Mouse (Mus musculus) spleen, adult 2 months (tissue): ENCODE measurements at regions not wholly inside any gene's neighbourhood (a gene's known extent, or its start where the extent isn't known, plus 50 kb on each side); places are given as distances from the start of the nearest gene placed in this dataset.

Source experiments
- DNase-seq, 2 experiments: peaks; one replicate each; pipeline versions ENCODE4 v3.0.0 to v3.0.0-alpha.2; 2012 to 2021; ENCODE audit warnings: low spot score in 2 of 2, low read depth in 1 of 2
- H3K27ac ChIP-seq: fragments of 200-500 bp; 2 replicates; pipeline ENCODE4 v1.5.1; 2012; ENCODE audit warnings: low read length, inconsistent platforms; ENCODE audit not compliant: insufficient read depth
- H3K27me3 ChIP-seq: fragments of 200-500 bp; 2 replicates; pipeline ENCODE4 v1.6.1; 2012; ENCODE audit warnings: mild to moderate bottlenecking, moderate library complexity, low read length, inconsistent platforms; ENCODE audit not compliant: control insufficient read depth, insufficient read depth
- H3K36me3 ChIP-seq: fragments of 200-500 bp; 2 replicates; pipeline ENCODE4 v1.6.1; 2012; ENCODE audit warnings: mild to moderate bottlenecking, low read length, inconsistent platforms; ENCODE audit not compliant: control insufficient read depth, insufficient read depth
- H3K4me1 ChIP-seq: fragments of 200-500 bp; 2 replicates; pipeline ENCODE4 v1.6.1; 2011; ENCODE audit warnings: inconsistent platforms; ENCODE audit not compliant: control insufficient read depth, insufficient read depth, insufficient read length
- H3K4me3 ChIP-seq: fragments of 200-500 bp; 2 replicates; pipeline ENCODE4 v1.5.1; 2011; ENCODE audit warnings: mild to moderate bottlenecking, inconsistent platforms; ENCODE audit not compliant: insufficient read depth, insufficient read length; ENCODE audit errors: extremely low read depth
- CTCF ChIP-seq: fragments of 200-500 bp; IDR thresholded peaks from 2 replicates; pipeline ENCODE4 v1.5.1; 2011; ENCODE audit warnings: mild to moderate bottlenecking, inconsistent platforms; ENCODE audit not compliant: insufficient read depth, insufficient read length, insufficient replicate concordance; ENCODE audit errors: extremely low read depth
- POLR2A ChIP-seq: fragments of 200-500 bp; IDR thresholded peaks from 2 replicates; pipeline ENCODE4 v1.6.1; 2011; ENCODE audit warnings: low read depth, low read length, inconsistent platforms
- WGBS: fragments of 180-500 bp; shearing (Covaris S2); methylation state at CpG from one replicate; pipeline ENCODE4 v1.1.7; 2018; 5-methylcytosine and 5-hydroxymethylcytosine counted together

- Histone ChIP-seq H3K4me3 (no peak overlapping the region), H3K4me1 (no peaks in the 10 kb centered on the region), H3K36me3 (no peaks in the 10 kb centered on the region), H3K27ac (no peak overlapping the region), H3K27me3 (no peaks in the 10 kb centered on the region)
- DNase-seq, result no peak
- no peak for TF ChIP-seq POLR2A
- TF ChIP-seq CTCF, result no peak
- WGBS, result 64% methylated on average over 3 of the region's 3 CpGs
Measured at GRCm38 (mm10) chr3:50829211-50829610, 385.8 kb upstream of the Slc7a11 start.

DNA sequence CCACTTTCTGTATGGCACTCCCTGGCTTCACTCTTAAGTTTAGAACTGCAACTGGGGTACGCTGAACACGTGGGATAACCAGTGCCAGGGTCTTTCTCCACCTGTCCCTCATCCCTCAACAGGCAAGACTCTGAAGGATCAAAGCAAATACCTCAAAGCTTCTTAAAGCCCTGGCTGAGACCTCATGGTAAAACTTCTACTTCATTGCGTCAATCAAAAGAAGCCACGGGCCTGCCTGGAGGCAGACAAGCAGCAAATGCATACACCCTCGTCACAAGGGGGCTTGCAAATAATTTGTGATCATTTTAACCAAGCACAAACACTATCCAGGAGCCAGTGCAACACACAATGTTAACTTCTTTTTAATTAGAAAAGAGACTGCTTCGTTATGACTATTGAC is 387.0 kb upstream of the Slc7a11 start:
- Histone ChIP-seq H3K27ac (no peak overlapping the region), H3K4me3 (no peak overlapping the region), H3K27me3 (no peaks in the 10 kb centered on the region), H3K4me1 (no peaks in the 10 kb centered on the region), H3K36me3 (no peaks in the 10 kb centered on the region)
- WGBS, result 73% methylated on average over 6 of the region's 6 CpGs
- TF ChIP-seq POLR2A (no peak), CTCF (no peak)
- no peak for DNase-seq

DNA sequence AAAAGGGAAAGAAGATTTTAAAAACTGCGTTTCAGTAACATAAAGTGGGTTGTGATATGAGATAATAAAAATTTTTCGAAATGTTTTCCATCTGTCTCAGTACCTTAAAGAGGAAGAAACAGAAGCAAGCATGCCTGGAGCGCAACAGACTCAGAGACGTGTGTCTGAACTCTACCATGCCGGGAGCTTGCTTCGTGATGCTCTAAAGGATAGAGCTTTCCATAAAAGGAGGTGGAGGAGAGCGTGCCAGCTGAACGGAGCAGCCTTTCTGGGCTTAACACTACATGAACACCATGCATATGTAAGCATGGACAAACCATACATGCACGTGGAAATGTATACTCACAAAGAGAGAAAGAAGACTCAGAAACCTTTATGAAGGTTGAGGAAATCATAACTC is 387.5 kb upstream of the Slc7a11 start:
- Histone ChIP-seq H3K27me3 (no peaks in the 10 kb centered on the region), H3K36me3 (no peaks in the 10 kb centered on the region), H3K27ac (no peak overlapping the region), H3K4me3 (no peak overlapping the region), H3K4me1 (no peaks in the 10 kb centered on the region)
- TF ChIP-seq CTCF, result no peak
- no peak for TF ChIP-seq POLR2A
- DNase-seq, result no peak
- 83% methylated on average over 9 of the region's 9 CpGs for WGBS

GRCm38 (mm10) chr3:50842216-50842615 is 382.0 kb upstream of the Noct start:
- Histone ChIP-seq H3K27me3 (no peaks in the 10 kb centered on the region), H3K27ac (no peak overlapping the region), H3K4me1 (no peaks in the 10 kb centered on the region), H3K4me3 (no peak overlapping the region), H3K36me3 (no peaks in the 10 kb centered on the region)
- 66% methylated on average over 4 of the region's 4 CpGs for WGBS
- TF ChIP-seq CTCF, result no peak
- no peak for TF ChIP-seq POLR2A
- no peak for DNase-seq

- no peak for TF ChIP-seq CTCF
- no peak for TF ChIP-seq POLR2A
- 85% methylated on average over 8 of the region's 8 CpGs for WGBS
- Histone ChIP-seq H3K27me3 (no peaks in the 10 kb centered on the region), H3K27ac (no peak overlapping the region), H3K4me1 (no peaks in the 10 kb centered on the region), H3K4me3 (no peak overlapping the region), H3K36me3 (no peaks in the 10 kb centered on the region)
- no peak for DNase-seq
Measured at GRCm38 (mm10) chr3:50844835-50845301, 379.4 kb upstream of the Noct start.

DNA sequence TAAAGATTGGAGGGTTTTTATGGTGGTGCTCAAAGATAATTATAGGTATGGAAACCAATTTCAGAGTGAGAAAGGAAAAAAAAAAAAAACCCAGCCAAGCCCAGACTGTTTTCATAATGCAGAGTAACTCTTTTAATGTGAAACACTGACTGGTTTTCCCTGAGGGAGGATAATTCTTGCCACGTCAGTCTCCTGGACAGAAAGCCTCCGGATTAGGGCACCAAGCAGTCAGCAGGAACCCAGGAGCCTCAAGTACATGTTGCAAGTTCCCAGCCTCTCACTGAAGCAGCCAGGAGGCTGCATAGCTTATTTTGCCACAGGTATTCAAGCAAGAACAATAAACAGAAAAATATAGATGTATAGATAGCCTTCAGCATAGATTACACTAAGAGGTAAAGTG is 378.9 kb upstream of the Noct start:
- Histone ChIP-seq H3K4me3 (no peak overlapping the region), H3K27ac (no peak overlapping the region)
- 76% methylated on average over 2 of the region's 2 CpGs for WGBS

GRCm38 (mm10) chr3:50848528-50848927 is 375.7 kb upstream of the Noct start:
- Histone ChIP-seq H3K27ac (no peak overlapping the region), H3K4me1 (no peaks in the 10 kb centered on the region), H3K4me3 (no peak overlapping the region), H3K36me3 (no peaks in the 10 kb centered on the region), H3K27me3 (no peaks in the 10 kb centered on the region)
- no peak for TF ChIP-seq CTCF
- TF ChIP-seq POLR2A, result no peak
- 82% methylated on average over 3 of the region's 3 CpGs for WGBS
- no peak for DNase-seq

More for the DNA sequence above, 378.9 kb upstream of the Noct start:
- TF ChIP-seq POLR2A (no peak), CTCF (no peak)
- H3K4me1 ChIP-seq, result no peaks in the 10 kb centered on the region
- H3K27me3 ChIP-seq, result no peaks in the 10 kb centered on the region
- DNase-seq, result no peak
- H3K36me3 ChIP-seq, result no peaks in the 10 kb centered on the region
